Mouse (Mus musculus) lung, embryonic 14.5 days (tissue): ENCODE measurements around the gene Bcas3. TPM values are rescaled to one million over a fixed set of nuclear protein-coding genes. Genes with fewer than 3 reads are reported as not detected.

Experiments
- ATAC-seq: fragments of 200-750 bp; cut with Nextera tagmentation; 2 replicates; pipeline ENCODE4 v1.8.0; 2017; ENCODE audit warnings: mild to moderate bottlenecking, moderate TSS enrichment, moderate library complexity; ENCODE audit not compliant: insufficient read depth
- DNase-seq: peaks from one replicate; pipeline ENCODE4 v3.0.0-alpha.2; 2015
- H3K27ac ChIP-seq: fragments of 300-500 bp; sonication (generic); 2 replicates; pipeline ENCODE4 v1.5.1; 2014; ENCODE audit warnings: low read depth, mild to moderate bottlenecking, moderate library complexity
- H3K27me3 ChIP-seq: fragments of 300-500 bp; sonication (generic); 2 replicates; pipeline ENCODE4 v1.6.1; 2014; ENCODE audit warnings: low read length, control low read depth; ENCODE audit not compliant: insufficient read depth
- H3K36me3 ChIP-seq: fragments of 300-500 bp; sonication (generic); 2 replicates; pipeline ENCODE4 v1.6.1; 2014; ENCODE audit warnings: control low read depth; ENCODE audit not compliant: insufficient read depth
- H3K4me1 ChIP-seq: fragments of 300-500 bp; sonication (generic); 2 replicates; pipeline ENCODE4 v1.6.1; 2014; ENCODE audit warnings: antibody characterized with exemption, control low read depth; ENCODE audit not compliant: insufficient read depth
- H3K4me2 ChIP-seq: fragments of 300-500 bp; sonication (generic); 2 replicates; pipeline ENCODE4 v1.6.1; 2014; ENCODE audit warnings: mild to moderate bottlenecking
- H3K4me3 ChIP-seq: fragments of 300-500 bp; sonication (generic); 2 replicates; pipeline ENCODE4 v1.5.1; 2014; ENCODE audit warnings: low read depth, low read length
- H3K9ac ChIP-seq: fragments of 300-500 bp; sonication (generic); 2 replicates; pipeline ENCODE4 v1.6.1; 2014
- H3K9me3 ChIP-seq: fragments of 300-500 bp; sonication (generic); 2 replicates; pipeline ENCODE4 v1.6.1; 2016; ENCODE audit warnings: low read depth, low read length, control low read depth
- CTCF ChIP-seq: IDR thresholded peaks from 2 replicates; pipeline ENCODE4 v1.5.1; 2016; ENCODE audit warnings: antibody characterized with exemption, low read depth
- WGBS: fragments of 180-500 bp; shearing (Covaris S2); extraction: QIAGEN DNeasy Blood & Tissue Kit; methylation state at CpG from one replicate; pipeline ENCODE4 v1.1.7; 2014; 5-methylcytosine and 5-hydroxymethylcytosine counted together
- polyA plus RNA-seq: library from polyadenylated mRNA; unstranded; fragments of >200 nt; fragmentation: Nextera tagmentation; extraction: Ambion mirVana; gene quantifications from 2 replicates; pipeline ENCODE4 v1.2.1, GENCODE M21; 2014

The Bcas3 gene
- polyA plus RNA-seq, 1 experiment from 2014 or later, result 35.0 TPM

- peak; percentile 37 for DNase-seq
- Histone ChIP-seq H3K9me3 (no peaks in the 10 kb centered on the region), H3K9ac (peak overlapping the region; percentile 10; the same call in 1 of the 2 replicates), H3K27ac (peak overlapping the region; percentile 85), H3K27me3 (no peaks in the 10 kb centered on the region), H3K4me1 (peaks cover 36% of the 10 kb centered on the region), H3K4me3 (no peak overlapping the region), H3K4me2 (peak overlapping the region; percentile 37), H3K36me3 (no peaks in the 10 kb centered on the region)
- no peak for TF ChIP-seq CTCF
- ATAC-seq, result no peak
- 38% methylated on average over 10 of the region's 10 CpGs for WGBS
Measured at GRCm38 (mm10) chr11:85643479-85644000, 290.6 kb downstream of the Bcas3 start.

GRCm38 (mm10) chr11:85644027-85644747, 291.2 kb downstream of the Bcas3 start:
- H3K4me3 ChIP-seq, result no peak overlapping the region
- DNase-seq (peak; percentile 73), ATAC-seq (peak; percentile 65; the same call in 1 of the 2 replicates)
- 28% methylated on average over 12 of the region's 12 CpGs for WGBS
- no peaks in the 10 kb centered on the region for H3K9me3 ChIP-seq
- no peaks in the 10 kb centered on the region for H3K36me3 ChIP-seq
- H3K27ac ChIP-seq, result peak overlapping the region; percentile 85
- peaks cover 32% of the 10 kb centered on the region for H3K4me1 ChIP-seq
- no peak for TF ChIP-seq CTCF
- peak overlapping the region; percentile 37 for H3K4me2 ChIP-seq
- peak overlapping the region; percentile 10; the same call in 1 of the 2 replicates for H3K9ac ChIP-seq
- no peaks in the 10 kb centered on the region for H3K27me3 ChIP-seq

- Histone ChIP-seq H3K9me3 (no peaks in the 10 kb centered on the region), H3K27ac (peak overlapping the region; percentile 85), H3K4me3 (no peak overlapping the region), H3K4me2 (peak overlapping the region; percentile 37), H3K36me3 (no peaks in the 10 kb centered on the region), H3K9ac (no peak overlapping the region), H3K4me1 (peaks cover 32% of the 10 kb centered on the region), H3K27me3 (no peaks in the 10 kb centered on the region)
- TF ChIP-seq CTCF, result no peak
- 66% methylated on average over 6 of the region's 6 CpGs for WGBS
- no peak for ATAC-seq
- DNase-seq, result no peak
Measured at GRCm38 (mm10) chr11:85644748-85645060, 291.7 kb downstream of the Bcas3 start.

GRCm38 (mm10) chr11:85645152-85645835, 292.3 kb downstream of the Bcas3 start:
- WGBS, result 68% methylated on average over 7 of the region's 7 CpGs
- DNase-seq (no peak), ATAC-seq (no peak)
- H3K4me2 ChIP-seq, result no peak overlapping the region
- peaks cover 27% of the 10 kb centered on the region for H3K4me1 ChIP-seq
- no peaks in the 10 kb centered on the region for H3K27me3 ChIP-seq
- H3K27ac ChIP-seq, result 0 out of 2 replicates have a peak overlapping the region, but pooled peaks have one; percentile 85
- H3K9ac ChIP-seq, result no peak overlapping the region
- no peaks in the 10 kb centered on the region for H3K36me3 ChIP-seq
- H3K9me3 ChIP-seq, result no peaks in the 10 kb centered on the region
- TF ChIP-seq CTCF, result no peak
- no peak overlapping the region for H3K4me3 ChIP-seq

- H3K9ac ChIP-seq, result no peak overlapping the region
- H3K27me3 ChIP-seq, result no peaks in the 10 kb centered on the region
- no peak for DNase-seq
- no peaks in the 10 kb centered on the region for H3K9me3 ChIP-seq
- H3K4me2 ChIP-seq, result no peak overlapping the region
- no peaks in the 10 kb centered on the region for H3K36me3 ChIP-seq
- H3K27ac ChIP-seq, result no peak overlapping the region
- ATAC-seq, result no peak
- WGBS, result 42% methylated on average over 3 of the region's 3 CpGs
- peaks cover 14% of the 10 kb centered on the region for H3K4me1 ChIP-seq
- no peak for TF ChIP-seq CTCF
- H3K4me3 ChIP-seq, result no peak overlapping the region
Measured at GRCm38 (mm10) chr11:85648893-85649292, 295.9 kb downstream of the Bcas3 start.

GRCm38 (mm10) chr11:85649373-85649772, 296.4 kb downstream of the Bcas3 start:
- DNase-seq (no peak), ATAC-seq (no peak)
- no peaks in the 10 kb centered on the region for H3K27me3 ChIP-seq
- H3K4me3 ChIP-seq, result no peak overlapping the region
- H3K4me1 ChIP-seq, result peaks cover 9% of the 10 kb centered on the region
- no peak for TF ChIP-seq CTCF
- H3K9ac ChIP-seq, result no peak overlapping the region
- WGBS, result 64% methylated on average over 9 of the region's 9 CpGs
- no peaks in the 10 kb centered on the region for H3K36me3 ChIP-seq
- H3K4me2 ChIP-seq, result no peak overlapping the region
- H3K9me3 ChIP-seq, result no peaks in the 10 kb centered on the region
- H3K27ac ChIP-seq, result no peak overlapping the region

GRCm38 (mm10) chr11:85657471-85657870, 304.5 kb downstream of the Bcas3 start:
- 62% methylated on average over 4 of the region's 4 CpGs for WGBS
- Histone ChIP-seq H3K4me2 (no peak overlapping the region), H3K4me3 (no peak overlapping the region), H3K9ac (no peak overlapping the region), H3K27ac (no peak overlapping the region), H3K27me3 (no peaks in the 10 kb centered on the region), H3K9me3 (no peaks in the 10 kb centered on the region), H3K36me3 (no peaks in the 10 kb centered on the region), H3K4me1 (no peaks in the 10 kb centered on the region; the same call in 1 of the 2 replicates)
- ATAC-seq, result no peak
- TF ChIP-seq CTCF, result no peak
- DNase-seq, result no peak
